Mouse (Mus musculus) liver, embryonic 14.5 days (tissue): ENCODE data around the gene Gm5737. TPM values are rescaled to one million over a fixed set of nuclear protein-coding genes. Genes with fewer than 3 reads are reported as not detected.

ENCODE experiments used
- ATAC-seq: fragments of 200-750 bp; cut with Nextera tagmentation; 2 replicates; pipeline ENCODE4 v1.8.0; 2017; ENCODE audit warnings: moderate number of reproducible peaks, mild to moderate bottlenecking, moderate library complexity; ENCODE audit not compliant: insufficient read depth
- DNase-seq, 3 experiments: peaks; one replicate each; pipeline ENCODE4 v3.0.0-alpha.2; 2012 to 2013; ENCODE audit warnings: low read depth in 3 of 3, low spot score in 3 of 3
- H3K27ac ChIP-seq: fragments of 300-500 bp; sonication (generic); 2 replicates; pipeline ENCODE4 v1.5.1; 2014; ENCODE audit warnings: moderate library complexity, mild to moderate bottlenecking, control low read depth, inconsistent platforms
- H3K27me3 ChIP-seq: fragments of 300-500 bp; sonication (generic); 2 replicates; pipeline ENCODE4 v1.6.1; 2014; ENCODE audit warnings: mild to moderate bottlenecking, low read length, moderate library complexity; ENCODE audit not compliant: control insufficient read depth, insufficient read depth
- H3K36me3 ChIP-seq: fragments of 300-500 bp; sonication (generic); replicated peaks from 2 replicates; pipeline ENCODE4 v1.6.1; 2014; ENCODE audit warnings: low read depth; ENCODE audit not compliant: control insufficient read depth, insufficient read depth
- H3K4me1 ChIP-seq, 2 experiments: fragments of 200-500 bp in 1 of 2; fragments of 300-500 bp in 1 of 2; sonication (generic) in 1 of 2; replicated peaks; 2 replicates each; pipeline ENCODE4 v1.6.1; 2012 to 2014; ENCODE audit warnings: antibody characterized with exemption in 1 of 2, inconsistent platforms in 1 of 2, low read length in 1 of 2; ENCODE audit not compliant: control insufficient read depth in 2 of 2, insufficient read depth in 2 of 2
- H3K4me2 ChIP-seq: fragments of 300-500 bp; sonication (generic); 2 replicates; pipeline ENCODE4 v1.6.1; 2014; ENCODE audit warnings: low read depth, mild to moderate bottlenecking, control low read depth, moderate library complexity
- H3K4me3 ChIP-seq, 2 experiments: fragments of 200-500 bp in 1 of 2; fragments of 300-500 bp in 1 of 2; sonication (generic) in 1 of 2; 2 replicates each; pipeline ENCODE4 v1.5.1; 2012 to 2014; ENCODE audit warnings: low read depth in 2 of 2, low read length in 2 of 2, mild to moderate bottlenecking in 2 of 2, control low read depth in 1 of 2, inconsistent platforms in 1 of 2, moderate library complexity in 1 of 2; ENCODE audit not compliant: insufficient read depth in 1 of 2
- H3K9ac ChIP-seq: fragments of 300-500 bp; sonication (generic); replicated peaks from 2 replicates; pipeline ENCODE4 v1.6.1; 2014; ENCODE audit warnings: mild to moderate bottlenecking, control low read depth, moderate library complexity
- H3K9me3 ChIP-seq: fragments of 300-500 bp; sonication (generic); 2 replicates; pipeline ENCODE4 v1.6.1; 2016; ENCODE audit warnings: low read length, mixed read lengths; ENCODE audit not compliant: control insufficient read depth
- CTCF ChIP-seq: IDR thresholded peaks from 2 replicates; pipeline ENCODE4 v1.5.1; 2016; ENCODE audit warnings: antibody characterized with exemption, low read depth, control low read depth
- EP300 ChIP-seq: IDR thresholded peaks from 2 replicates; pipeline ENCODE4 v1.6.1; 2016; ENCODE audit warnings: antibody characterized with exemption, low read depth
- WGBS: fragments of 180-500 bp; shearing (Covaris S2); extraction: QIAGEN DNeasy Blood & Tissue Kit; methylation state at CpG from one replicate; pipeline ENCODE4 v1.1.7; 2014; ENCODE audit not compliant: insufficient replicate concordance; 5-methylcytosine and 5-hydroxymethylcytosine counted together
- polyA plus RNA-seq, 2 experiments: library from polyadenylated mRNA; depleted of rRNA in 1 of 2; stranded (reverse) in 1 of 2; unstranded in 1 of 2; fragments of >200 nt; fragmentation: Nextera tagmentation in 1 of 2; extraction: Ambion mirVana in 1 of 2; gene quantifications; 2 replicates each; pipeline versions ENCODE4 v1.2.1 to v1.2.3; 2012 to 2014

The Gm5737 gene
- polyA plus RNA-seq, 2 experiments = not detected

DNA sequence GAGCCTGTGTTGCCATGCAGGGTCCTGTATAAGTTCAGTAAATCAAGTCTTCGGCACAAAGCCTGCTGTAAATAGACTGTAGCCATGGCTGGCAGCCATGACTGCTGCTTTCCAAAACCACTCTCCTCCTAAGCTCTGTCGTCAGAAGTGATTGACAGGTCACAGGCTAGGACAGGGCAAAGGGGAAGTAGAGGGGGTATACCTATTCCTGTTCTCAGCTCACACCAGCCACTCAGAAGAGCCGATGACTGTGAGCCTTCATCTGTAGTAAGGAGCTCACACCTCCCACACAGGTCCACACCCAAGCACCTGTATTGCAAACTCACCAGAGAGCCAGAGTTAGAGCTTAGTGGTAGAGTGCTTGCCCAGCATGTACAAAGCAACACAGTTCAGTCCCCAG, 15.8 kb upstream of the Gm5737 start:
- H3K27ac ChIP-seq = no peak overlapping the region
- ATAC-seq (no peak), DNase-seq (no peak)
- H3K36me3 ChIP-seq = no peaks in the 10 kb centered on the region
- 34% methylated on average over 3 of the region's 3 CpGs for WGBS
- H3K4me2 ChIP-seq = no peak overlapping the region
- no peak for TF ChIP-seq EP300
- no peak for TF ChIP-seq CTCF
- H3K9me3 ChIP-seq = no peaks in the 10 kb centered on the region
- H3K4me1 ChIP-seq = no peaks in the 10 kb centered on the region
- no peak overlapping the region for H3K9ac ChIP-seq
- no peak overlapping the region for H3K4me3 ChIP-seq
- H3K27me3 ChIP-seq = no peaks in the 10 kb centered on the region

DNA sequence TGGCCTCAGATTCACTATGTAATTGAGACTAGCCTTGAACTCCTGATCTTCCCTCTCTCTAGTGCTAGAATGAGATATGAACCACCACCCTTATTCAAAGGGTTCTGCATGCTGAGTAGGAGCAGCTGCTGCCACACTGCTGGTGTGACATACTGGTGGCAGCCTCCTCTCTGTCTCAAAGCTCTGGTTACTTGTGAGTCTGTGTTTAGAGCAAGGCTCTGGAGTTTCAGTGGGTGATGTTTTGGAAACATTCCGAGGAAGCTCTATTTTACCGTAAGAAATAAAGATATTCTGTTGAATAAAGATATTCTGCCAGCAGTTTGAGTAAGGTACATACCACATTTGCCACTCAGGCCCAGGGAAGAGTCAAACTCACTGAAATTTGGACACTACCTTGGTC, 8.9 kb upstream of the Gm5737 start:
- no peak for DNase-seq
- 59% methylated on average over 2 of the region's 2 CpGs for WGBS

DNA sequence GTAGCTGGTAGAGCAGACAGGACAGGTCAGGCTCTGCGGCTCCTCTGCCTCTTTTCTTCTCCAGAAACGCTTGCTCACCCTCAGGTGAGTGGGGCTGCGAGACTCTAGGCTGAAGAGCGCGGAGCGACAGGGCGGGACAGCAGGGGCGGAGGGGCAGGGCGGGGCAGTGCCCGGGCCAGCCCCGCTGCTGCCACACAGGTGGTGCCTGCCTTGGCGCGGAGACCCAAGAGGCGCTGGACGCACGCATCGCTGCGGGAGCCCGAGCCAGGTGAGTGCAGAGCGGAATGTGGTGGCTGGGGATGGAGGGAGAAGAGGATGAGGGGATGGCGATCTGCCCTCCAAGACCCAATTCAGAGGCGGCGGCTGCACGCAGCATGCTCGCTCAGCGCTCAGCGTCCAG, 2.5 kb upstream of the Gm5737 start:
- no peaks in the 10 kb centered on the region for H3K36me3 ChIP-seq
- H3K9ac ChIP-seq = no peak overlapping the region
- H3K4me2 ChIP-seq = no peak overlapping the region
- H3K4me3 ChIP-seq = no peak overlapping the region
- 0 out of 4 replicates have a peak, but pooled peaks cover 0 to 1% of the 10 kb centered on the region in 2 experiments for H3K4me1 ChIP-seq
- TF ChIP-seq CTCF (no peak), EP300 (no peak)
- ATAC-seq = no peak
- H3K9me3 ChIP-seq = no peaks in the 10 kb centered on the region
- WGBS = 9% methylated on average over 27 of the region's 27 CpGs
- no peak overlapping the region for H3K27ac ChIP-seq
- DNase-seq = no peak
- peaks cover 3% of the 10 kb centered on the region for H3K27me3 ChIP-seq

More for the DNA sequence above, 8.9 kb upstream of the Gm5737 start:
- H3K4me1 ChIP-seq = no peaks in the 10 kb centered on the region
- H3K4me2 ChIP-seq = no peak overlapping the region
- no peak overlapping the region for H3K27ac ChIP-seq
- no peaks in the 10 kb centered on the region for H3K27me3 ChIP-seq
- no peaks in the 10 kb centered on the region for H3K9me3 ChIP-seq
- TF ChIP-seq CTCF (no peak), EP300 (no peak)
- no peaks in the 10 kb centered on the region for H3K36me3 ChIP-seq
- no peak for ATAC-seq
- no peak overlapping the region for H3K9ac ChIP-seq
- no peak overlapping the region for H3K4me3 ChIP-seq

DNA sequence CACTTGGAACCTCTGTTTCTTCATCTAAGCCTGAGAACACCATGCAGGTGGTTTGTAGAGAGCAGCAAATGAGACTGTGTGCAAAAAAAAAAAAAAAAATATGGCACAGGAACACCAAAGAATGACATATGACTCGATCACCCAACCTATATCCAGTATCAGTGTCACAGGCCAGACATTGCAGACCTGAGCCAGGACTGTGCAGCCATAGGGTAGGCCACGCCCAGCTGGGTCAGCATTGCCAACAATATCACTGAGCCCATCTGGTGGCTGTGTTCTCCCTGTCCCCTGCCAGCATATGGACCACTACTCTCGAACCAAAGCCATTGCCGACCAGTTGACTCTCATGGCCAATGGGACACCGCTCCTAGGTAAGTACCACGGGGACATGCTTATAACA, 5.4 kb downstream of the Gm5737 start:
- Histone ChIP-seq H3K9ac (no peak overlapping the region), H3K27ac (no peak overlapping the region), H3K27me3 (no peaks in the 10 kb centered on the region), H3K4me2 (no peak overlapping the region), H3K4me3 (no peak overlapping the region), H3K9me3 (no peaks in the 10 kb centered on the region), H3K4me1 (no peaks in the 10 kb centered on the region), H3K36me3 (no peaks in the 10 kb centered on the region)
- TF ChIP-seq CTCF (no peak), EP300 (no peak)
- WGBS = 58% methylated on average over 6 of the region's 6 CpGs
- ATAC-seq (no peak), DNase-seq (no peak)

DNA sequence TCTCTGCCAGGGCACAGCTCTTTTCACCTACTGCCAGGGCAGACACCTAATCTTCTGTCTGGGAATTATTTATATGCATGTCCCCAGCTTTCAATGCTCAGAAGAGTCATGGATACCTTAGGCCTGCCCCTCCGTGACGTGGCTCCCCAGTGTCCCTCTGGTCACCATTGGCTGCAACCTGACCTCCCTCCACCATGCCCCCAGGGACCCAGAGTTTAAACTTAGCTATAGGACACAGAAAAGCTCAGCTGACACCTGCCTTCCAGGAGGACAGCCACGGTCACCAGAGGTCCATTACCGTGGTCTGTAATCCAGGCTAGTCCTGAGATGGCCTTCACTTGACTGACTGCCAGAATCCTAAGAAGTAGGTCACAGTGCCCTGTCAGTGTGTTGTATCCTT, 7.2 kb downstream of the Gm5737 start:
- ATAC-seq = no peak
- H3K9me3 ChIP-seq = no peaks in the 10 kb centered on the region
- no peak for TF ChIP-seq CTCF
- TF ChIP-seq EP300 = no peak
- no peak overlapping the region for H3K4me2 ChIP-seq
- H3K9ac ChIP-seq = no peak overlapping the region
- 61% methylated on average over 4 of the region's 4 CpGs for WGBS
- H3K4me3 ChIP-seq = no peak overlapping the region
- no peak for DNase-seq
- no peak overlapping the region for H3K27ac ChIP-seq
- H3K27me3 ChIP-seq = no peaks in the 10 kb centered on the region
- H3K4me1 ChIP-seq = no peaks in the 10 kb centered on the region
- H3K36me3 ChIP-seq = no peaks in the 10 kb centered on the region

DNA sequence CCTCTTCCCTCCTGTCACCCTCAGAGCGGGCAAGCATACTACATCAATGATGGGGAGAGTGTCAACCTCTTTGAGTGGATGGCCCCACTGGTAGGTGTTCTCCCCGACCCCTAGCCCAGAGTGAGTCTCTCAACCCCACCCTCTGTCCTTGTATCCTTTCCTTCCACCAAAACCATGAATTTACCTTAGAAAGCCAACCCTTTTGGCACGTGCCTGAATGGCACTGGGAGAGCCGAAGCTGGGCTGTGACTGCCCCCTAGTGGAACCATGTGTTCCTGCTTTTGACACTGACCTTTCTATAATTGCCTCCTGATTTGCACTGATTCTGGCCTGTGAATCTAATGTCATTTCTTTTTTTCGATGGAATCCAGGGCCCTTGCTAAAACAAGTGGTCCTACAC, 11.1 kb downstream of the Gm5737 start:
- H3K27ac ChIP-seq = no peak overlapping the region
- no peak overlapping the region for H3K9ac ChIP-seq
- H3K4me3 ChIP-seq = no peak overlapping the region
- H3K9me3 ChIP-seq = no peaks in the 10 kb centered on the region
- H3K27me3 ChIP-seq = no peaks in the 10 kb centered on the region
- TF ChIP-seq CTCF (peak; percentile 95), EP300 (no peak)
- no peaks in the 10 kb centered on the region for H3K36me3 ChIP-seq
- peak; percentile 40; the same call in 1 of the 2 replicates for ATAC-seq
- peak in 1 of 3 experiments; percentile 41 for DNase-seq
- 12% methylated on average over 5 of the region's 5 CpGs for WGBS
- H3K4me2 ChIP-seq = no peak overlapping the region
- H3K4me1 ChIP-seq = no peaks in the 10 kb centered on the region
